Mouse (Mus musculus) hindbrain, embryonic 14.5 days (tissue): Measurements from ENCODE around the gene Cldn15. TPM values are rescaled to one million over a fixed set of nuclear protein-coding genes. Genes with fewer than 3 reads are reported as not detected.
"Not testable (repeated sequence)": the region's sequence is repeated elsewhere in the genome, so short reads cannot be mapped to it uniquely, and the experiment has no call there.

ENCODE experiments used
- ATAC-seq: fragments of 200-750 bp; cut with Nextera tagmentation; 2 replicates; pipeline ENCODE4 v1.8.0; 2017; ENCODE audit warnings: moderate number of reproducible peaks, mild to moderate bottlenecking, moderate TSS enrichment, moderate library complexity; ENCODE audit not compliant: low FRiP score
- DNase-seq: peaks from one replicate; pipeline ENCODE4 v3.0.0-alpha.2; 2015; ENCODE audit warnings: low spot score
- H3K27ac ChIP-seq: fragments of 300-500 bp; sonication (generic); 2 replicates; pipeline ENCODE4 v1.5.1; 2014; ENCODE audit warnings: mild to moderate bottlenecking, moderate library complexity
- H3K27me3 ChIP-seq: fragments of 300-500 bp; sonication (generic); 2 replicates; pipeline ENCODE4 v1.6.1; 2014; ENCODE audit warnings: mild to moderate bottlenecking, low read length, mixed read lengths; ENCODE audit not compliant: control insufficient read depth, insufficient read depth
- H3K36me3 ChIP-seq: fragments of 300-500 bp; sonication (generic); replicated peaks from 2 replicates; pipeline ENCODE4 v1.6.1; 2014; ENCODE audit not compliant: control insufficient read depth, insufficient read depth
- H3K4me1 ChIP-seq: fragments of 300-500 bp; sonication (generic); replicated peaks from 2 replicates; pipeline ENCODE4 v1.6.1; 2014; ENCODE audit warnings: antibody characterized with exemption, low read length, mixed read lengths; ENCODE audit not compliant: control insufficient read depth, insufficient read depth
- H3K4me2 ChIP-seq: fragments of 300-500 bp; sonication (generic); replicated peaks from 2 replicates; pipeline ENCODE4 v1.6.1; 2014; ENCODE audit warnings: mild to moderate bottlenecking, moderate library complexity
- H3K4me3 ChIP-seq: fragments of 300-500 bp; sonication (generic); replicated peaks from 2 replicates; pipeline ENCODE4 v1.5.1; 2014; ENCODE audit warnings: mild to moderate bottlenecking, low read length
- H3K9ac ChIP-seq: fragments of 300-500 bp; sonication (generic); 2 replicates; pipeline ENCODE4 v1.6.1; 2014
- H3K9me3 ChIP-seq: fragments of 300-500 bp; sonication (generic); 2 replicates; pipeline ENCODE4 v1.6.1; 2016; ENCODE audit warnings: low read length; ENCODE audit not compliant: control insufficient read depth
- WGBS: fragments of 180-500 bp; shearing (Covaris S2); extraction: QIAGEN DNeasy Blood & Tissue Kit; methylation state at CpG from one replicate; pipeline ENCODE4 v1.1.7; 2014; 5-methylcytosine and 5-hydroxymethylcytosine counted together
- polyA plus RNA-seq: library from polyadenylated mRNA; unstranded; fragments of >200 nt; fragmentation: Nextera tagmentation; extraction: Ambion mirVana; gene quantifications from 2 replicates; pipeline ENCODE4 v1.2.1, GENCODE M21; 2014

Cldn15 gene
- polyA plus RNA-seq, 1 experiment from 2014 or later = 0.13 TPM

DNA sequence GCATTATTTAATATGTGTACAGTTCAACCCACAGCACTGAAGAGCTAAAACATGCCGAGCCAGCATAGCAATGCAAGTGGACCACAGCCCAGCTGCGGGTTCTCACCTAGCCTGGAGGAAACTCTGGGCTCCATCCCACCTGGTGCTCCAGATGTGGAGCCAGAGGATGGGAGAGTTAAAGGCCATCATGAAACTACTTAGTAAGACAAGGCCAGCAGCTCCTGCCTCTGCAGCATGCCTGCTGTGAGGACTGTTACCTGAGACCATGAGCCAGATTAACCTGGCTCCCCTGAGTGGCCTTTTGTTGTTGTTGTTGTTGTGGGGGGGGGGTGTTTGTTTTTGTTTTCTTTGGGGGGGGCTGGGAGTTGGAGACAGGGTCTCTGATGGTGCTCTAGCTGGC lies 23.0 kb upstream of the Cldn15 start:
- H3K27ac ChIP-seq = no peak overlapping the region
- no peak overlapping the region for H3K4me2 ChIP-seq
- no peak overlapping the region for H3K4me3 ChIP-seq

GRCm38 (mm10) chr5:136945084-136945483 lies 21.3 kb upstream of the Cldn15 start:
- 85% methylated on average over 12 of the region's 12 CpGs for WGBS
- Histone ChIP-seq H3K9ac (no peak overlapping the region), H3K36me3 (no peaks in the 10 kb centered on the region), H3K4me1 (no peaks in the 10 kb centered on the region), H3K27me3 (no peaks in the 10 kb centered on the region), H3K4me2 (no peak overlapping the region), H3K27ac (no peak overlapping the region), H3K4me3 (no peak overlapping the region), H3K9me3 (no peaks in the 10 kb centered on the region)
- DNase-seq = no peak
- no peak for ATAC-seq

More for the DNA sequence above, 23.0 kb upstream of the Cldn15 start:
- Histone ChIP-seq H3K9ac (no peak overlapping the region), H3K9me3 (no peaks in the 10 kb centered on the region), H3K27me3 (no peaks in the 10 kb centered on the region), H3K4me1 (no peaks in the 10 kb centered on the region), H3K36me3 (no peaks in the 10 kb centered on the region)
- ATAC-seq = no peak
- 81% methylated on average over 2 of the region's 2 CpGs for WGBS
- no peak for DNase-seq

- DNase-seq (no peak), ATAC-seq (no peak)
- Histone ChIP-seq H3K4me1 (0 out of 2 replicates have a peak, but pooled peaks cover 5% of the 10 kb centered on the region), H3K27me3 (no peaks in the 10 kb centered on the region), H3K9me3 (no peaks in the 10 kb centered on the region), H3K4me3 (no peak overlapping the region), H3K36me3 (no peaks in the 10 kb centered on the region), H3K27ac (no peak overlapping the region), H3K4me2 (no peak overlapping the region), H3K9ac (no peak overlapping the region)
These were observed 18.5 kb upstream of the Cldn15 start for GRCm38 (mm10) chr5:136947874-136948273.

DNA sequence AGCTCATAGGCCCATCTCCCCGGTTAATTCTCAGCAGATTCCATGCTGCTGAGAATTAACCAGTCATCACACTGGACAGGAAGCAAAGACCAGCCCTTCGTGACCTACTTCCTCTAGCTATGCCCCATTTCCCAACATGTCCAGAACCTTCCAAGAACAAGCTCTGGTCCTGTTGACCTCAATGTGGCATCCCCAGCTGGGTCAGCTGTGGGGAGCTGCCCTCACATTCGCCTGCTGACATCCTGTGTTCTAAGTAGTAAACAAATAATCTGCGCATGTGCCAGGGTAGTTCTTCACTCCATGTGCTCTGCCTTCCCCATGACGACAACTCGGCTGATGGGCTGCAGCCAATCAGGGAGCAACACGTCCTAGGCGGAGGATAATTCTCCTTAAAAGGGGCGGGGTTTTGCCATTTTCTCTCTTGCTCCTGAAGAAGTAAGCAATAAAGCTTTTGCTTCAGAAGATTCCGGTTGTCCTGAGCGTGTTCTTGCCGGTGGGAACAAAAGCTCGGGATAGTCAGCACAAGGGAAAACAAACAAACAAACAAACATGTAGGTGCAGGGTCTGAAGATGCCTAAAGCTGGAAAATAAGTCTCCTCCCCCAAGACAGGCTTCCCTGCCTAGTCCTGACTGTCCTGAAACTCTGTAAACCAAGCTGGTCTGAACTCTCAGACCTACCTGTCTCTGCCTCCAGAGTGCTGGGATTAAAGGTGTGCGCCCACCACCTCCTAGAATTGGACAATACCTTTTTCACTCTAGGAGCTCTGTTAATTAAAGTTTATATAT lies 16.7 kb upstream of the Cldn15 start:
- not testable (repeated sequence) for H3K36me3 ChIP-seq, H3K4me2 ChIP-seq, H3K27me3 ChIP-seq, H3K27ac ChIP-seq, H3K9ac ChIP-seq, H3K9me3 ChIP-seq, ATAC-seq, DNase-seq, H3K4me3 ChIP-seq
- WGBS = 88% methylated on average over 12 of the region's 14 CpGs
- peaks cover 16% of the 10 kb centered on the region for H3K4me1 ChIP-seq

GRCm38 (mm10) chr5:136950521-136950920 lies 15.9 kb upstream of the Cldn15 start:
- Histone ChIP-seq H3K27me3 (no peaks in the 10 kb centered on the region), H3K4me2 (no peak overlapping the region), H3K9ac (no peak overlapping the region), H3K4me3 (no peak overlapping the region), H3K36me3 (no peaks in the 10 kb centered on the region; the same call in 1 of the 2 replicates), H3K9me3 (no peaks in the 10 kb centered on the region), H3K4me1 (peaks cover 21% of the 10 kb centered on the region), H3K27ac (no peak overlapping the region)
- ATAC-seq (no peak), DNase-seq (no peak)
- WGBS = 89% methylated on average over 6 of the region's 6 CpGs

- DNase-seq = no peak
- H3K9ac ChIP-seq = 0 out of 2 replicates have a peak overlapping the region, but pooled peaks have one; percentile 81
- H3K4me2 ChIP-seq = no peak overlapping the region
- H3K27me3 ChIP-seq = no peaks in the 10 kb centered on the region
- H3K36me3 ChIP-seq = peaks cover 6% of the 10 kb centered on the region
- H3K9me3 ChIP-seq = no peaks in the 10 kb centered on the region
- no peak overlapping the region for H3K27ac ChIP-seq
- no peak for ATAC-seq
- H3K4me3 ChIP-seq = peak overlapping the region; percentile 62; the same call in 1 of the 2 replicates
- WGBS = 81% methylated on average over 4 of the region's 4 CpGs
- peaks cover 25% of the 10 kb centered on the region for H3K4me1 ChIP-seq
These were observed 14.3 kb upstream of the Cldn15 start for GRCm38 (mm10) chr5:136952153-136952552.

DNA sequence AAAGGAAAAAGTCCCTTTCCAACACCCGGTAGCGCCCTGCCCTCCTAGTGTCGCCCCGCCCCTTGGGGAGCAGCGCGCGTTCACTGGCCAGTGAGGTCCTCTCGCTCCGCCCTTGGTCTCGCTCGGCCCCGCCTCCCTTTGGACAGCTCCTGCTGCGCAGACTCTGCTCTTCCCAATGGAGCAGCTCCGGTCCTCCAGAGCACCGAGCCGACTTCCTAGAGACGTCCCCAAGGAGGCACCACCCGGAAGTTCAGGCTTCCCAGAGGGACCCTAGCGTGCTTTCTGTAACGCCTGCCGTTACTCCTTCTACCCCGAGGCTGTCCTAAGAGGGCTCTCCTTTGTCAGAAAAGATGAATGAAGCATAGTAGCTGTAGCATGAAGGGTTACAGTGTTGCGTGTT lies 13.4 kb upstream of the Cldn15 start, which contains the start of gene Fis1:
Fis1 (plus strand) TSS at position 261 of the 400 bp plus-strand sequence.
- under 1% methylated on average over 23 of the region's 23 CpGs for WGBS
- H3K9me3 ChIP-seq = no peaks in the 10 kb centered on the region
- H3K4me2 ChIP-seq = peak within 1 kb of the TSS; percentile 73
- H3K9ac ChIP-seq = peak within 1 kb of the TSS; percentile 81
- no peaks in the 10 kb centered on the region for H3K27me3 ChIP-seq
- peak within 1 kb of the TSS; percentile 62 for H3K4me3 ChIP-seq
- peaks cover 25% of the 10 kb centered on the region for H3K4me1 ChIP-seq
- peak; percentile 93 for DNase-seq
- peaks cover 13% of the 10 kb centered on the region for H3K36me3 ChIP-seq
- H3K27ac ChIP-seq = peak within 1 kb of the TSS; percentile 74
- ATAC-seq = peak; percentile 97

- peak overlapping the region; percentile 74 for H3K27ac ChIP-seq
- peaks cover 25% of the 10 kb centered on the region for H3K4me1 ChIP-seq
- ATAC-seq = no peak; the same call in 1 of the 2 replicates
- H3K4me3 ChIP-seq = peak overlapping the region; percentile 62
- H3K27me3 ChIP-seq = no peaks in the 10 kb centered on the region
- peaks cover 13% of the 10 kb centered on the region for H3K36me3 ChIP-seq
- H3K4me2 ChIP-seq = peak overlapping the region; percentile 73
- under 1% methylated on average over 12 of the region's 12 CpGs for WGBS
- DNase-seq = no peak
- no peaks in the 10 kb centered on the region for H3K9me3 ChIP-seq
- H3K9ac ChIP-seq = peak overlapping the region; percentile 81
These were observed 12.9 kb upstream of the Cldn15 start for GRCm38 (mm10) chr5:136953440-136953951.

DNA sequence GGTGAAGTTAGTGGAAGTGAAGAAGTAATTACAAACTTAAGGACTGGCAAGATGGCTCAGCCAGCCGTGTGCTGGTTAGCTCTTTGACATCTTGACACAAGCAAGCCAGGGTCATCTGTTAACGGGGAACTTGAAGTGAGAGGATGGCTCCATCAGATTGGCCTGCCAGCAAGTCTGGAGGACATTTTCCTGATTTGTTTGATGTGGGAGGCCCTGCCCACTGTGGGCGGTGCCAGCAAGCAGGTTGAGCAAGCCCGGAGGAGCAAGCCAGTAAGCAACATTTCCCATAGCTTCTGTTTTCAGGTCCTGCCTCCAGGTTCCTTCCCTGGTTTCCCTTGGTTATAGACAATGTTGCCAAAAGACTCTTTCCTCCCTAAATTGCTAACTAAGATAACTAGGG lies 10.8 kb upstream of the Cldn15 start:
- Histone ChIP-seq H3K4me1 (peaks cover 25% of the 10 kb centered on the region), H3K4me2 (no peak overlapping the region), H3K36me3 (peaks cover 13% of the 10 kb centered on the region), H3K4me3 (no peak overlapping the region), H3K9ac (no peak overlapping the region), H3K9me3 (no peaks in the 10 kb centered on the region), H3K27me3 (no peaks in the 10 kb centered on the region), H3K27ac (no peak overlapping the region)
- no peak for DNase-seq
- WGBS = 86% methylated on average over 4 of the region's 4 CpGs
- ATAC-seq = no peak
